Mouse (Mus musculus): Measurements from ENCODE around the gene Gm45837.
"Not testable (repeated sequence)": the region's sequence is repeated elsewhere in the genome, so short reads cannot be mapped to it uniquely, and the experiment has no call there.

The Gm45837 gene

DNA sequence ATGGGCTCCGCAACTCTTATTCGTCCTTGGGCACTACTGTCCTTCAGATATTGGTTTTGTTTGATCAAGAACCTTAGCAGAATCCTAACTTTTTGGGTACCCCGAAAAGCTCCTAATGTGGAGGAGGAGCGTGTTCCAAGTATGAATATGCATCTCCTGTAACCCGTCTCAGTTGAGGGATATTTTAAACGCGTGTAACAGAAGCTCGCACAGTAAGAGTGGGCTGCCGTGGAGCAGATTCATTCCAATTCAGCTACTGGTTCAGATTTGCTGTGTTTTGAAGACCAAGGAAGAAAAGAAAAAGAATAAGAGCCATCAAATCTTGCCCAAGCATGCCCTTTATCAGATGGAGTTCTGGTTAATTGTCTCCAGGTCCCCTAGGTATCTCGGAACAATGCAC lies 131.0 kb downstream of the Gm45837 start:
- no peak for DNase-seq (ENCODE audit: extremely low spot score, low spot score)

- no peak for DNase-seq (ENCODE audit: extremely low spot score, low spot score)
Observed at GRCm38 (mm10) chr7:101547651-101548050, 137.0 kb downstream of the Gm45837 start.

- DNase-seq (ENCODE audit: extremely low spot score, low spot score): no peak
Observed at GRCm38 (mm10) chr7:101549266-101549665, 138.6 kb downstream of the Gm45837 start.

DNA sequence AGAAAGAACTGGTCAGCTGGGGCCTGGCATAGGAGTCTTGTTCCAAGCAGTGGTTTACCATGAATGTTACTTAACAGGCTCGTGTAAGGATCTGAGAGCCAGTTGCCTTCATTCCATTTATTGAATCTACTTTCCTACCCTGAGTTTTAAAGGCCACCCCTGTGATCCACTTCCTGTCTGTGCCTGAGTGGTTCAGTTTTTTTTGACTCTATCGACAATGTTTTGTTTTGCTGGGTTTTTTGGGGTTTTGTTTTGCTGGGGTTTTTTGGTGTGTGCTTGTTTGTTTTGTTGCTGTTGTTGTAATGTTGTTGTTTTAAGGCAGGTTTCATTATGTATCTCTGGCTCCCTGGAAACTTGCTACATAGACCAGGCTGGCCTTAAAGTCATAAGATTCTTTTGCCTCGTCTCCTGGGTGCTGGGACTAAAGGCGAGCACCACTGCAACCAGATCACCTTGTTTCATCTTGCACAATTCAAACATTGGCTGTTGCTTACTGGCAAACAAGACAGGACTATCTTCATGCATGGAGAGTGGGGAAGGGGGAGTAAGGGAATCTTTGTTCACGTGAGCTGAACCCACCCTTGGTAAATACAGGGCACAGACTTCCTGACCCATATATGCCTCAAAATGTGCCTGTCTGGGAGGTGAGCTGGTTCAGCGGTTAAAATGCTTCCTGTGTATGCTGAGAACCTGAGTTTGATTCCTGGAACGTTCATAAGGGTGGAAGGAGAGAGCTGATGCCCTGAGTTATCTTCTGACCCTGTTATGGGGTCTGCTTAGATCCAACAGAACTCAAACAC lies 140.2 kb downstream of the Gm45837 start:
- DNase-seq (ENCODE audit: extremely low spot score, low spot score): no peak

- DNase-seq (ENCODE audit: extremely low spot score, low spot score): no peak
Observed at GRCm38 (mm10) chr7:101551530-101551929, 140.8 kb downstream of the Gm45837 start.

GRCm38 (mm10) chr7:101555473-101555872 lies 144.8 kb downstream of the Gm45837 start:
- not testable (repeated sequence) for DNase-seq (ENCODE audit: extremely low spot score, low spot score)

DNA sequence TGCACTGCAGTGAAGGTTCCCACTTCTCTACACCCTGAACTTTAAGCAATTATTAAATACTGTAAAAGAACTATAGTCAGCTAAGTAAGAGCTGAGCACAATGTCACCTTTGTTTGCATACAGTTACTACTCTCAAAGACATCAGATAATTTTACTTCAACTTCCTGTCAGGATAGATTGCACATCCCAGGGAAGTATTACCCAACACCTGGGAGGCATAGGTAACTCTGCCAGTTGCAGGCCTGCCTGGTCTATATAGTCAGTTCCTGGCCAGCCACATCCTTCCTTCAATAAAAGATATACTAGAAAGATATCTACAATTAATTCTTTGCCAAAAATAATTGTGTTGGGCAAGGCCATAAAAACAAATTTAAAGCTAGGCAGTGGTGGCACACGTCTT lies 146.7 kb downstream of the Gm45837 start:
- DNase-seq (ENCODE audit: extremely low spot score, low spot score): no peak

GRCm38 (mm10) chr7:101559393-101559792 lies 148.7 kb downstream of the Gm45837 start:
- not testable (repeated sequence) for DNase-seq (ENCODE audit: extremely low spot score, low spot score)
